Mouse (Mus musculus) frontal cortex, postnatal 14 days (tissue): ENCODE measurements at regions not wholly inside any gene's neighbourhood (a gene's known extent, or its start where the extent isn't known, plus 50 kb on each side); places are given as distances from the start of the nearest gene placed in this dataset.

Source experiments
- DNase-seq, 2 experiments: peaks; one replicate each; pipeline ENCODE4 v3.0.0; 2022; ENCODE audit warnings: low spot score in 2 of 2

- no peak for DNase-seq
These were observed 84.4 kb upstream of the Slc7a14 start for GRCm38 (mm10) chr3:31394533-31394932.

GRCm38 (mm10) chr3:31389955-31390354, 79.8 kb upstream of the Slc7a14 start:
- no peak for DNase-seq

GRCm38 (mm10) chr3:31375678-31376077, 65.5 kb upstream of the Slc7a14 start:
- no peak for DNase-seq

GRCm38 (mm10) chr3:31374061-31374460, 63.9 kb upstream of the Slc7a14 start:
- DNase-seq, result no peak

DNA sequence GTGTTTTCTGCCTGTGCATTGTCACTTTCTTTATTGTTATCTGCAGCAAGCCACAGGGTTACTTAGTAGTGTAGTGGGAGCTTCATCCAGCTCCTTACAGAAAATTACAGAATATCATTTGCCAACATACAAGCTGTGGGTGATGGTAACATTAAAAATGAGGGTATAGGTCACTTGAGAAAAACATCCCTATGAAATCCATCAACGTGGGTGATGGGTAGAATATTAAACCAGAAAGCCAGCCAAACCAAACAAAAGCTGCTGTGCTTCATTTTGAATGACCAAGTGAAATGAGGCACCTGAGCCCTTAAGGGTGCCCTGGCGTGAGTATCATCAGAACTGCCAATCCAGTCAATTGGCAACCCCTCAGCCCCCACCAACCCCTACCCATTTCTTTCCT, 58.1 kb upstream of the Slc7a14 start:
- DNase-seq, result no peak
